Mouse (Mus musculus) MEL (cell line): ENCODE data around the gene Defb43. TPM values are rescaled to one million over a fixed set of nuclear protein-coding genes. Genes with fewer than 3 reads are reported as not detected.

Experiments used
- DNase-seq: peaks from one replicate; pipeline ENCODE4 v3.0.0; 2011; ENCODE audit warnings: low read depth, low spot score
- H3K27ac ChIP-seq: 2 replicates; pipeline ENCODE4 v1.5.1; 2012; ENCODE audit warnings: low read depth, mild to moderate bottlenecking, control low read depth, low read length, moderate library complexity; ENCODE audit not compliant: control insufficient read depth
- H3K27me3 ChIP-seq, 2 experiments: fragments of 150-350 bp in 1 of 2; sonication (generic) in 1 of 2; 2 replicates each; pipeline ENCODE4 v1.6.1; 2012; ENCODE audit warnings: low read length in 2 of 2, mild to moderate bottlenecking in 2 of 2, improper control_type of control experiment in 1 of 2, moderate library complexity in 1 of 2; ENCODE audit not compliant: insufficient read depth in 2 of 2, control insufficient read depth in 1 of 2
- H3K36me3 ChIP-seq, 2 experiments: 2 replicates each; pipeline ENCODE4 v1.6.1; 2012 to 2014; ENCODE audit warnings: low read length in 2 of 2, improper control_type of control experiment in 1 of 2, inconsistent platforms in 1 of 2, mild to moderate bottlenecking in 1 of 2; ENCODE audit not compliant: insufficient read depth in 2 of 2, control insufficient read depth in 1 of 2
- H3K4me1 ChIP-seq, 2 experiments: fragments of 150-350 bp in 1 of 2; sonication (generic) in 1 of 2; 2 replicates each; pipeline ENCODE4 v1.6.1; 2012; ENCODE audit warnings: low read length in 2 of 2, improper control_type of control experiment in 1 of 2, mild to moderate bottlenecking in 1 of 2; ENCODE audit not compliant: insufficient read depth in 2 of 2, control insufficient read depth in 1 of 2
- H3K4me3 ChIP-seq, 2 experiments: fragments of 150-350 bp in 1 of 2; sonication (generic) in 1 of 2; 2 replicates each; pipeline ENCODE4 v1.5.1; 2012; ENCODE audit warnings: low read depth in 2 of 2, low read length in 2 of 2, mild to moderate bottlenecking in 2 of 2, moderate library complexity in 2 of 2, control low read depth in 1 of 2, improper control_type of control experiment in 1 of 2; ENCODE audit not compliant: control insufficient read depth in 1 of 2, insufficient read depth in 1 of 2
- H3K79me2 ChIP-seq: 2 replicates; pipeline ENCODE4 v1.6.1; 2012; ENCODE audit warnings: mild to moderate bottlenecking, low read length, moderate library complexity; ENCODE audit not compliant: control insufficient read depth, poor library complexity, insufficient read depth
- H3K9ac ChIP-seq: 2 replicates; pipeline ENCODE4 v1.6.1; 2012; ENCODE audit warnings: low read depth, mild to moderate bottlenecking, control low read depth, low read length, moderate library complexity; ENCODE audit not compliant: control insufficient read depth, poor library complexity, severe bottlenecking
- H3K9me3 ChIP-seq: fragments of 150-350 bp; sonication (generic); replicated peaks from 2 replicates; pipeline ENCODE4 v1.6.1; 2012; ENCODE audit warnings: mild to moderate bottlenecking, low read length, improper control_type of control experiment, moderate library complexity; ENCODE audit not compliant: insufficient read depth
- BHLHE40 ChIP-seq: IDR thresholded peaks from 2 replicates; pipeline ENCODE4 v1.6.1; 2012; ENCODE audit warnings: low read depth, mild to moderate bottlenecking, inconsistent platforms, low read length, improper control_type of control experiment, borderline replicate concordance
- CHD1 ChIP-seq: IDR thresholded peaks from 2 replicates; pipeline ENCODE4 v1.6.1; 2012; ENCODE audit warnings: low read depth, mild to moderate bottlenecking, inconsistent platforms, low read length, improper control_type of control experiment
- CHD2 ChIP-seq: IDR thresholded peaks from 2 replicates; pipeline ENCODE4 v1.6.1; 2011; ENCODE audit warnings: low read length, improper control_type of control experiment
- E2F4 ChIP-seq: IDR thresholded peaks from 2 replicates; pipeline ENCODE4 v1.6.1; 2011; ENCODE audit warnings: low read depth, low read length, improper control_type of control experiment, borderline replicate concordance
- ELF1 ChIP-seq: IDR thresholded peaks from 2 replicates; pipeline ENCODE4 v1.6.1; 2014; ENCODE audit warnings: low read depth, mild to moderate bottlenecking, inconsistent platforms, low read length, improper control_type of control experiment, moderate library complexity
- EP300 ChIP-seq, 2 experiments: IDR thresholded peaks; 2 replicates each; pipeline ENCODE4 v1.6.1; 2011; ENCODE audit warnings: improper control_type of control experiment in 2 of 2, low read length in 2 of 2, low read depth in 1 of 2, mild to moderate bottlenecking in 1 of 2
- ETS1 ChIP-seq: IDR thresholded peaks from 2 replicates; pipeline ENCODE4 v1.6.1; 2012; ENCODE audit warnings: low read depth, mild to moderate bottlenecking, inconsistent platforms, low read length, improper control_type of control experiment, moderate library complexity
- GABPA ChIP-seq: IDR thresholded peaks from 2 replicates; pipeline ENCODE4 v1.6.1; 2012; ENCODE audit warnings: low read depth, mild to moderate bottlenecking, inconsistent platforms, low read length, improper control_type of control experiment, moderate library complexity
- GATA1 ChIP-seq: IDR thresholded peaks from 2 replicates; pipeline ENCODE4 v1.6.1; 2011; ENCODE audit warnings: low read depth, low read length, improper control_type of control experiment
- HCFC1 ChIP-seq: IDR thresholded peaks from 2 replicates; pipeline ENCODE4 v1.6.1; 2012; ENCODE audit warnings: low read depth, mild to moderate bottlenecking, inconsistent platforms, low read length, improper control_type of control experiment, moderate library complexity
- JUND ChIP-seq: IDR thresholded peaks from 2 replicates; pipeline ENCODE4 v1.6.1; 2011; ENCODE audit warnings: low read depth, mild to moderate bottlenecking, improper control_type of control experiment, low read length
- MEF2A ChIP-seq: IDR thresholded peaks from 2 replicates; pipeline ENCODE4 v1.6.1; 2014; ENCODE audit warnings: low read depth, mild to moderate bottlenecking, inconsistent platforms, low read length, improper control_type of control experiment; ENCODE audit not compliant: poor library complexity, insufficient replicate concordance, severe bottlenecking; ENCODE audit errors: extremely low read depth
- MXI1 ChIP-seq: IDR thresholded peaks from 2 replicates; pipeline ENCODE4 v1.6.1; 2011; ENCODE audit warnings: mild to moderate bottlenecking, low read depth, low read length, improper control_type of control experiment
- MYC ChIP-seq: IDR thresholded peaks from 2 replicates; pipeline ENCODE4 v1.6.1; 2011; ENCODE audit warnings: low read depth, mild to moderate bottlenecking, low read length, improper control_type of control experiment, moderate library complexity
- NELFE ChIP-seq: IDR thresholded peaks from 2 replicates; pipeline ENCODE4 v1.6.1; 2011; ENCODE audit warnings: low read depth, low read length, improper control_type of control experiment
- POLR2A ChIP-seq, 2 experiments: IDR thresholded peaks; 2 replicates each; pipeline ENCODE4 v1.6.1; 2011 to 2012; ENCODE audit warnings: low read length in 2 of 2, mild to moderate bottlenecking in 2 of 2, control low read depth in 1 of 2, improper control_type of control experiment in 1 of 2, low read depth in 1 of 2, moderate library complexity in 1 of 2; ENCODE audit not compliant: control insufficient read depth in 1 of 2, insufficient read depth in 1 of 2, poor library complexity in 1 of 2
- POLR2AphosphoS5 ChIP-seq: IDR thresholded peaks from 2 replicates; pipeline ENCODE4 v1.6.1; 2012; ENCODE audit warnings: low read depth, borderline replicate concordance, mild to moderate bottlenecking, inconsistent platforms, low read length, moderate library complexity, mixed read lengths
- RAD21 ChIP-seq: IDR thresholded peaks from 2 replicates; pipeline ENCODE4 v1.6.1; 2011; ENCODE audit warnings: mild to moderate bottlenecking, low read depth, low read length, improper control_type of control experiment
- SIN3A ChIP-seq: IDR thresholded peaks from 2 replicates; pipeline ENCODE4 v1.6.1; 2012; ENCODE audit warnings: low read length, improper control_type of control experiment, inconsistent platforms
- SMC3 ChIP-seq: IDR thresholded peaks from 2 replicates; pipeline ENCODE4 v1.6.1; 2011; ENCODE audit warnings: low read depth, low read length, improper control_type of control experiment
- TAL1 ChIP-seq: IDR thresholded peaks from 2 replicates; pipeline ENCODE4 v1.6.1; 2012; ENCODE audit warnings: mild to moderate bottlenecking, inconsistent platforms, low read length, moderate library complexity, mixed read lengths
- TBP ChIP-seq: IDR thresholded peaks from 2 replicates; pipeline ENCODE4 v1.8.0; 2011; ENCODE audit warnings: low read depth, low read length, improper control_type of control experiment
- TCF12 ChIP-seq: IDR thresholded peaks from 2 replicates; pipeline ENCODE4 v1.6.1; 2014; ENCODE audit warnings: low read depth, mild to moderate bottlenecking, inconsistent platforms, low read length, improper control_type of control experiment, moderate library complexity
- UBTF ChIP-seq: IDR thresholded peaks from 2 replicates; pipeline ENCODE4 v1.6.1; 2012; ENCODE audit warnings: low read depth, mild to moderate bottlenecking, inconsistent platforms, low read length, improper control_type of control experiment, moderate library complexity, borderline replicate concordance; ENCODE audit not compliant: insufficient read depth
- ZC3H11A ChIP-seq: IDR thresholded peaks from 2 replicates; pipeline ENCODE4 v1.6.1; 2012; ENCODE audit warnings: low read depth, mild to moderate bottlenecking, inconsistent platforms, low read length, improper control_type of control experiment
- ZKSCAN1 ChIP-seq: IDR thresholded peaks from 2 replicates; pipeline ENCODE4 v1.6.1; 2012; ENCODE audit warnings: low read depth, mild to moderate bottlenecking, inconsistent platforms, low read length, improper control_type of control experiment, moderate library complexity
- ZMIZ1 ChIP-seq: IDR thresholded peaks from 2 replicates; pipeline ENCODE4 v1.6.1; 2012; ENCODE audit warnings: low read depth, mild to moderate bottlenecking, inconsistent platforms, low read length, improper control_type of control experiment, moderate library complexity
- ZNF384 ChIP-seq: IDR thresholded peaks from 2 replicates; pipeline ENCODE4 v1.6.1; 2012; ENCODE audit warnings: low read depth, mild to moderate bottlenecking, inconsistent platforms, low read length, improper control_type of control experiment
- polyA plus RNA-seq, 2 experiments: library from polyadenylated mRNA; stranded (reverse) in 1 of 2; unstranded in 1 of 2; fragments of >175 nt in 1 of 2; fragments of >200 nt in 1 of 2; gene quantifications; 2 replicates each; pipeline versions ENCODE4 v1.2.1 to v1.2.4; 2012; ENCODE audit warnings: low replicate concordance in 2 of 2, low read depth in 1 of 2; ENCODE audit not compliant: insufficient read length in 2 of 2, insufficient read depth in 1 of 2, missing spikeins in 1 of 2
- total RNA-seq: library from RNA; depleted of rRNA; stranded (reverse); fragments of 300-350 nt; gene quantifications from 2 replicates; pipeline ENCODE4 v1.2.3, GENCODE M21; 2012

Defb43 gene
- total and polyA plus RNA-seq, 3 experiments = not detected

DNA sequence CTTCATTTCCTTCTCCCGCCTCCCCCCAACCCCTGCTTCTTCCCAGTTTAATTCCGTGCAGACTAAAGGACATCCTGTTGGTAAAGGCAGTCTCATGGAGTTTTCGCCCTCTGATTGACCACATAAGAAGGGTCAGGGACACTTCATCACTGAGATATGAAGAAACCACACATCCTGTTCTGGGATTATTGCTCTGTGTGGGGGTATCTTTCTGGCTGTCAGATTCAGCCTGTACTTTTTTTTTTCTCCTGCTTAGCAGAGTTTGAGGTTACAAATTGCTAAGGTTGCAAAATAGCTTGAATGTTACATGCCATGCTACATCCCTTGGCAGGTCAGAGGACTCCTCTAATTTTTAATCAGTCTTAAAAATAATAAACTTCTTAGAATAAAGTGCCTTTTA, 20.3 kb upstream of the Defb43 start:
- no peaks in the 10 kb centered on the region for H3K4me1 ChIP-seq
- no peak overlapping the region for H3K4me3 ChIP-seq
- peaks cover 0 to 2% of the 10 kb centered on the region in 2 experiments; a peak in 2 of 4 replicates for H3K27me3 ChIP-seq
- TF ChIP-seq ETS1 = no peak
- no peak for TF ChIP-seq SMC3
- TF ChIP-seq MYC = no peak
- no peak for TF ChIP-seq MEF2A
- no peak for TF ChIP-seq UBTF
- TF ChIP-seq POLR2AphosphoS5 = no peak
- TF ChIP-seq ZKSCAN1 = no peak
- TF ChIP-seq TBP = no peak
- no peak for TF ChIP-seq CHD2
- no peak for TF ChIP-seq RAD21
- no peak for TF ChIP-seq CHD1
- no peak for TF ChIP-seq EP300 (IDR thresholded peaks at IDR 0.05; ENCODE audit: low read depth in 1 of 2, low read length in 2 of 2)
- no peak for TF ChIP-seq ZNF384
- no peak for TF ChIP-seq SIN3A
- no peak for TF ChIP-seq ELF1
- TF ChIP-seq TCF12 = no peak
- no peak for TF ChIP-seq POLR2A (IDR thresholded peaks at IDR 0.05; ENCODE audit: control insufficient read depth in 1 of 2, insufficient read depth in 1 of 2, low read depth in 1 of 2, low read length in 2 of 2, poor library complexity in 1 of 2)
- no peak for DNase-seq
- no peak overlapping the region for H3K9ac ChIP-seq
- no peaks in the 10 kb centered on the region for H3K36me3 ChIP-seq
- no peaks in the 10 kb centered on the region for H3K79me2 ChIP-seq
- H3K9me3 ChIP-seq = no peaks in the 10 kb centered on the region
- no peak overlapping the region for H3K27ac ChIP-seq

DNA sequence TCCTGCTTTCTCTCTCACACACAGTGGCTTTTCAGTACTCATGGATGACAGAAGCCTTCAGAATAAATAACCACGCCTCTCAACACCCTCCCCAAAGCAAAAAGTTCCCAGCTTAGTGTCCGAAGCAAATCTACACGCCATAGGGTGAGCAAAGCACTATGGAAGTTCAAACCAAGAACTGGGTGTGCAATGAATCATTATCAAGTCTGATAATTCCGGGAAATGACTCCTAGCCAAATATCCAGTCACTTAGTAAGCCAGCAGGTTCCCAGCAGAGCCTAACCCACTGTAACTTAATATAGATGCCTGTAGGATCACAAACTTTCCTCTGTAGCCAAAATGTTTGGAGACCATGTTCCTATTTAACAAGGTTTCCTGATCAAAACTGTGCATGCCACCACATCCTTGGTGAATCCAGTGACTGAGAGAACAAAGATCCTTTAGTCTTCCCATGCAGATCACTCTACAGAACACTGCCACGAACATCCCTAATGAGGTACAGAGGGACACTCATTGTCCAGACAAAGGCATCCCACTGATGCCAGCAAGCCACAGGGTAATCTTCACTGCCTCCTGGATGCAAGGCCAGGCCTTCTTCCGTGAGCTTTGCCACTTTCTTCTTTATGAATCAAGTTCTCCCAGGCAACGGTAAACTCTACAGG, 19.6 kb upstream of the Defb43 start:
- H3K9me3 ChIP-seq = no peaks in the 10 kb centered on the region
- DNase-seq = no peak
- no peaks in the 10 kb centered on the region for H3K36me3 ChIP-seq
- no peak for TF ChIP-seq NELFE
- TF ChIP-seq ZC3H11A = no peak
- TF ChIP-seq TAL1 = no peak
- no peak for TF ChIP-seq ZNF384
- no peak for TF ChIP-seq GABPA
- no peak for TF ChIP-seq ZMIZ1
- TF ChIP-seq ETS1 = no peak
- TF ChIP-seq E2F4 = no peak
- TF ChIP-seq SMC3 = no peak
- TF ChIP-seq TCF12 = no peak
- no peak for TF ChIP-seq JUND
- no peak for TF ChIP-seq BHLHE40
- TF ChIP-seq GATA1 = no peak
- TF ChIP-seq POLR2AphosphoS5 = no peak
- TF ChIP-seq MXI1 = no peak
- no peak for TF ChIP-seq HCFC1
- no peak for TF ChIP-seq CHD2
- H3K27me3 ChIP-seq = peaks cover 0 to 3% of the 10 kb centered on the region in 2 experiments; a peak in 2 of 4 replicates
- H3K79me2 ChIP-seq = no peaks in the 10 kb centered on the region
- no peak overlapping the region for H3K27ac ChIP-seq
- H3K4me3 ChIP-seq = no peak overlapping the region
- H3K4me1 ChIP-seq = no peaks in the 10 kb centered on the region
- no peak overlapping the region for H3K9ac ChIP-seq
